Mouse (Mus musculus) myocyte (in vitro differentiated cells): ENCODE measurements at regions not wholly inside any gene's neighbourhood (a gene's known extent, or its start where the extent isn't known, plus 50 kb on each side); places are given as distances from the start of the nearest gene placed in this dataset.

ENCODE experiments used
- H3K27me3 ChIP-seq: one replicate; pipeline ENCODE4 v1.6.1; 2011; ENCODE audit not compliant: control insufficient read depth, insufficient read depth, insufficient read length
- H3K36me3 ChIP-seq: one replicate; pipeline ENCODE4 v1.6.1; 2011; ENCODE audit not compliant: control insufficient read depth, insufficient read depth
- H3K4me2 ChIP-seq: one replicate; pipeline ENCODE4 v1.6.1; 2011; ENCODE audit warnings: low read depth, control low read depth
- H3K4me3 ChIP-seq: one replicate; pipeline ENCODE4 v1.5.1; 2011; ENCODE audit warnings: mild to moderate bottlenecking, control low read depth, moderate library complexity
- H3K79me2 ChIP-seq: one replicate; pipeline ENCODE4 v1.6.1; 2011; ENCODE audit not compliant: control insufficient read depth, insufficient read depth
- H3ac ChIP-seq: one replicate; pipeline ENCODE4 v1.6.1; 2011; ENCODE audit not compliant: control insufficient read depth, insufficient read length
- CEBPB ChIP-seq: IDR thresholded peaks from 2 replicates; pipeline ENCODE4 v1.6.1; 2011; ENCODE audit warnings: mild to moderate bottlenecking, moderate library complexity; ENCODE audit not compliant: poor library complexity, insufficient read depth, severe bottlenecking
- E2F4 ChIP-seq: IDR thresholded peaks from one replicate; pipeline ENCODE4 v1.6.1; 2011; ENCODE audit warnings: mild to moderate bottlenecking, control low read depth, moderate library complexity; ENCODE audit not compliant: insufficient read depth
- MAX ChIP-seq: IDR thresholded peaks from one replicate; pipeline ENCODE4 v1.6.1; 2011; ENCODE audit warnings: low read depth, mild to moderate bottlenecking, control low read depth
- MYOD1 ChIP-seq, 3 experiments: IDR thresholded peaks; one replicate each; pipeline ENCODE4 v1.6.1; 2011; ENCODE audit warnings: control low read depth in 2 of 3, low read depth in 2 of 3, mild to moderate bottlenecking in 2 of 3, moderate library complexity in 1 of 3; ENCODE audit not compliant: insufficient read length in 2 of 3, control insufficient read depth in 1 of 3
- MYOG ChIP-seq, 3 experiments: IDR thresholded peaks; one replicate each; pipeline ENCODE4 v1.6.1; 2011; ENCODE audit warnings: control low read depth in 2 of 3, low read depth in 2 of 3, mild to moderate bottlenecking in 2 of 3; ENCODE audit not compliant: insufficient read length in 2 of 3, control insufficient read depth in 1 of 3, insufficient read depth in 1 of 3
- POLR2A ChIP-seq: IDR thresholded peaks from one replicate; pipeline ENCODE4 v1.6.1; 2011; ENCODE audit warnings: low read depth, mild to moderate bottlenecking, control low read depth, moderate library complexity; ENCODE audit not compliant: insufficient read length
- POLR2AphosphoS2 ChIP-seq: IDR thresholded peaks from one replicate; pipeline ENCODE4 v1.6.1; 2011; ENCODE audit warnings: low read depth, control low read depth; ENCODE audit not compliant: insufficient read length
- REST ChIP-seq: IDR thresholded peaks from one replicate; pipeline ENCODE4 v1.6.1; 2011; ENCODE audit warnings: mild to moderate bottlenecking, control low read depth, moderate library complexity; ENCODE audit not compliant: insufficient read depth, insufficient read length
- SRF ChIP-seq: IDR thresholded peaks from one replicate; pipeline ENCODE4 v1.6.1; 2011; ENCODE audit warnings: low read depth; ENCODE audit not compliant: control insufficient read depth, insufficient read length
- TCF12 ChIP-seq: IDR thresholded peaks from one replicate; pipeline ENCODE4 v1.6.1; 2011; ENCODE audit warnings: mild to moderate bottlenecking, control low read depth; ENCODE audit not compliant: poor library complexity, insufficient read depth, severe bottlenecking
- TCF3 ChIP-seq: IDR thresholded peaks from one replicate; pipeline ENCODE4 v1.6.1; 2011; ENCODE audit warnings: low read depth, control low read depth; ENCODE audit not compliant: insufficient read length
- USF1 ChIP-seq: IDR thresholded peaks from one replicate; pipeline ENCODE4 v1.6.1; 2011; ENCODE audit warnings: low read depth, mild to moderate bottlenecking, control low read depth, moderate library complexity

DNA sequence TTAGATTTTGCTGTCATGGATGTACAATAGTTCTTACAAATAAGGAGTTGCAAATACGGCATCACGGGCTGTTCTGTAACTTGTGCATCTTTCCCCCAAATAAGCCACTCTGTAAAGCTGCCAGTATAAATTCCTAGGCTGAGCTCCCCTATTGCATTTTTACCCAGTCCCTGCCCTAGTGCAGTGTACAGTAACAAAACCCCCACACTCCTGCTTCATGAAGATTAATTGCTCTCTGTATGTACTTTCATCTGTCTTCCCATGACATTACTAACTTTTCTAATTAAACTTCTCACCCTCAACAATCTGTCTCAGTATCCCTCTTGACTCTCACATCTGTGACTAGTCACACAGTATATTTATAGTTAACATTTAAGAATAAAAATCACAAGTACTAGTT is 73.4 kb downstream of the Tm4sf1 start:
- Histone ChIP-seq H3K27me3 (no peaks in the 10 kb centered on the region), H3K36me3 (no peaks in the 10 kb centered on the region), H3K4me2 (no peak overlapping the region), H3K79me2 (no peaks in the 10 kb centered on the region), H3K4me3 (no peak overlapping the region), H3ac (no peak overlapping the region)
- TF ChIP-seq POLR2AphosphoS2 (no peak), TCF12 (no peak), MYOG (IDR thresholded peaks at IDR 0.05; ENCODE audit: control insufficient read depth in 1 of 3, insufficient read depth in 1 of 3, insufficient read length in 2 of 3, low read depth in 2 of 3) (no peak), MAX (no peak), CEBPB (no peak), REST (no peak), USF1 (no peak), E2F4 (no peak), SRF (no peak), POLR2A (no peak), MYOD1 (IDR thresholded peaks at IDR 0.05; ENCODE audit: control insufficient read depth in 1 of 3, insufficient read length in 2 of 3, low read depth in 2 of 3) (no peak), TCF3 (no peak)

DNA sequence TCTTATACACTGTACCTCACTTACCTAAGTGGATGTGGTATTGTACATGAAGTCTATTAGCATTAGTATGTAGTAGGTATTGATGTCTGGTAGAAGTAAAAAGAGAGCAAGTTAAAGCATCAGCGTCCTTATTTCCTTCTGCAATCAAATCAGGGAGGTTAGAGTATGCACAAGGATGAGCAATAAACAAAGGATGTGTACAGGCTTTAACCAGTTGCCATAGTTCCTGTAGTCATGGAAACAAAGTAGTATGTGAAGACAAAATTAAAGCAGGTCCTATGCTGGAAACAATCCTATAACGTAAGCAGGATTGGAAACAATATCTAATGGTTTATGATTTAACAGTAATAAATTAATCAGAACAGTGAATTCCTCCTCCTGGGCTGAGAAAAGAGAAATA is 78.0 kb downstream of the Tm4sf1 start:
- Histone ChIP-seq H3K27me3 (no peaks in the 10 kb centered on the region), H3K4me3 (no peak overlapping the region)
- no peak for TF ChIP-seq TCF3
- no peak for TF ChIP-seq REST
- no peak for TF ChIP-seq MAX
- no peak for TF ChIP-seq POLR2A
- TF ChIP-seq TCF12, result no peak
- no peak for TF ChIP-seq USF1
- TF ChIP-seq MYOG (IDR thresholded peaks at IDR 0.05; ENCODE audit: control insufficient read depth in 1 of 3, insufficient read depth in 1 of 3, insufficient read length in 2 of 3, low read depth in 2 of 3), result no peak
- no peak for TF ChIP-seq CEBPB
- no peak for TF ChIP-seq POLR2AphosphoS2
- no peak for TF ChIP-seq MYOD1 (IDR thresholded peaks at IDR 0.05; ENCODE audit: control insufficient read depth in 1 of 3, insufficient read length in 2 of 3, low read depth in 2 of 3)
- no peak for TF ChIP-seq SRF
- no peak for TF ChIP-seq E2F4

DNA sequence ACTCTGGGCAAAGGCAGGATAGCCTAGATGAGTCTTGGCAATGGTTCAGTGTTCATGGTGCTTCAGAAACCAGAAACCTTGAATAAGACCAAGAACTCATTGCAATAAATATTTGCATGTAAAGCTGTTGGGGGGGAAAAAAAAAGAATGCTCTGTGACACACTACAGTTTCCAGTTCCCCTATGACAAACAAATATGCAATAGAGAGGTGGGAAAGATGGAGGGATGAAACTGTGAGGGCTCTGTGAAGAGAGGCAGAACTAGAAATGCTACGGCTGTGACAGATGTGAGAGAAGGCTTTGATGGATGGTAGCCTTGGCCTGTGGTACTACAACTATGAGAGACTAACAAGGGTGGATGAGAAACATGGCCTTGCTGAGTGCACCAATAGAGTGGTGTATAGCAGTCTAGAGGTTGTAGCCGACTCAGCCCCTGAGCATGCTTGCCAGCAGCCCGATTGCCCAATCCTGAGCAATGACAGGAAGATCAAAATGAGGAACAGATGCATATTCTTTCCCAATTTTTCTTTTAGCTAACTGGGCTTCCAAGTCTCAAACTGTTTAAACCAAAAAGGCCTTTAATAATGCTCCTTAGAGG is 79.4 kb downstream of the Tm4sf1 start:
- no peak overlapping the region for H3ac ChIP-seq

More for the DNA sequence above, 78.0 kb downstream of the Tm4sf1 start:
- H3K79me2 ChIP-seq, result no peaks in the 10 kb centered on the region
- no peaks in the 10 kb centered on the region for H3K36me3 ChIP-seq
- no peak overlapping the region for H3ac ChIP-seq
- H3K4me2 ChIP-seq, result no peak overlapping the region

DNA sequence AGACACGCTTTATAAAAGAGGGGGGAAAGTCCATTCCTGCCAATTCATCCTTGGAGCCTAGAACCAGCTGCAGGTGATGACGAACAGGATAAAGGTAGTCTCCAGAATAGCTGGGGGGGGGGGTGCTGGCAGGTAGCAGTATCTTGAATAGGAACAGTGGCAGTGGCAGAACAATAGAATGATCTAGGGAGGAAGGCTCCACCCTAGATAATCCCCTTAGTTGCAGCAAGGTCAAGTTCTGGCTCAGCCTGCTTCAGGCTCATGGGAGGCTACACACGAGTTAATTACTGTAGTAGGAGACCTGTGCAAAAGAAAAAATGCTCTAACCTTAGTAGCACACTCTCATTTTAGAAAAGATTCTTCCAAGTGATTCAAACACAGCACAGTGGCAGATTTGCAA is 83.4 kb downstream of the Tm4sf1 start:
- no peaks in the 10 kb centered on the region for H3K27me3 ChIP-seq
- TF ChIP-seq MAX (no peak), MYOD1 (IDR thresholded peaks at IDR 0.05; ENCODE audit: control insufficient read depth in 1 of 3, insufficient read length in 2 of 3, low read depth in 2 of 3) (no peak), CEBPB (no peak), TCF3 (no peak)
- no peak overlapping the region for H3K4me3 ChIP-seq
- no peak overlapping the region for H3ac ChIP-seq
- no peaks in the 10 kb centered on the region for H3K79me2 ChIP-seq
- no peak overlapping the region for H3K4me2 ChIP-seq
- no peaks in the 10 kb centered on the region for H3K36me3 ChIP-seq

More for the DNA sequence above, 79.4 kb downstream of the Tm4sf1 start:
- Histone ChIP-seq H3K4me3 (no peak overlapping the region), H3K79me2 (no peaks in the 10 kb centered on the region), H3K4me2 (no peak overlapping the region), H3K36me3 (no peaks in the 10 kb centered on the region), H3K27me3 (no peaks in the 10 kb centered on the region)
- TF ChIP-seq CEBPB, result peak; percentile 71
- no peak for TF ChIP-seq REST

DNA sequence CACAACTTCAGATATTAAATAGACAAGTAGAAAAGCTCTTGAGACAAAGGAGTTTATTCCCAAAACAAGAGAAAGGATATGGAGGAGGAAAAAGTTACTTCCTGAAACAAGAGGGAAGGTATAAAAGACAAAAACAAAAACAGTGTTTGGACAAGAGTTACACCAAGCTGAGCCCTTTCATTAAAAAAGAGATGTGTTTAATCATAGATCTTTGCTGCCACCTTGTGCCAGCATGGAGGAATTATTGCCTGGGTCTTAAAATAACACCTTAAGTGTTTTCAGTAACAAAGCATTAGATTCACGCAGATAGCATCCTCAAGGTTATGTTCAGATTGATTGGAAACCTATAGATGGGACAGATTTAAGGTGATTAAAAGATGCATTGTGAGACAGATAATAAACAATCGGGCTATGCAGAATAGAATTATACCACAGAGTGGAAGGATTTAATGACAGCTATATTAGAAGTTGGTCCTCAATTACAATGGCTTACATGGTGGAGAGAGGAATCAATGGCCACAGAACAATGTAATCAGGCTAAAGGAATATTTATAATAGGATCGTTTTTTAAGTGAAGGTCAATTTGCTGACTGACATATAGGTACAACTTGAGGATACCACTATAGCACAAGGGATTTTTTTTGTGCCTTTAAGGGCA is 97.6 kb downstream of the Tm4sf1 start:
- Histone ChIP-seq H3ac (no peak overlapping the region), H3K79me2 (no peaks in the 10 kb centered on the region), H3K4me3 (no peak overlapping the region), H3K36me3 (no peaks in the 10 kb centered on the region), H3K4me2 (no peak overlapping the region), H3K27me3 (no peaks in the 10 kb centered on the region)
- TF ChIP-seq USF1, result no peak
- TF ChIP-seq TCF12, result no peak
- no peak for TF ChIP-seq TCF3
- TF ChIP-seq POLR2AphosphoS2, result no peak
